Mouse (Mus musculus) spleen, postnatal 4 days (tissue): ENCODE data around the gene Psap.

ENCODE experiments used
- DNase-seq, 2 experiments: peaks; one replicate each; pipeline ENCODE4 v3.0.0; 2022; ENCODE audit warnings: low spot score in 2 of 2

Gene Psap

GRCm38 (mm10) chr10:60347768-60348610 lies 70.6 kb downstream of the Psap start:
- peak; percentile 57 to 75 for DNase-seq

- DNase-seq: peak; percentile 63 to 78
Observed at GRCm38 (mm10) chr10:60349056-60349455, 71.6 kb downstream of the Psap start.

GRCm38 (mm10) chr10:60349644-60350043 lies 72.2 kb downstream of the Psap start:
- DNase-seq: no peak

- DNase-seq: no peak
Observed at GRCm38 (mm10) chr10:60350077-60350804, 72.8 kb downstream of the Psap start.

GRCm38 (mm10) chr10:60350805-60351167 lies 73.4 kb downstream of the Psap start:
- DNase-seq: peak; percentile 95 to 98

GRCm38 (mm10) chr10:60351248-60351647 lies 73.8 kb downstream of the Psap start:
- no peak for DNase-seq

GRCm38 (mm10) chr10:60351761-60352455 lies 74.5 kb downstream of the Psap start:
- DNase-seq: peak in 1 of 2 experiments; percentile 51
